Mouse (Mus musculus) megakaryocyte, embryonic 14.5 days (primary cell): ENCODE results near the gene Rxrb.

Experiments
- FLI1 ChIP-seq: IDR thresholded peaks from 2 replicates; pipeline ENCODE4 v1.6.1; 2012; ENCODE audit warnings: low read length, inconsistent platforms, mixed read lengths
- GATA1 ChIP-seq: IDR thresholded peaks from 3 replicates; pipeline ENCODE4 v1.6.1; 2012; ENCODE audit warnings: mixed read lengths, low read length, inconsistent platforms, borderline replicate concordance

GRCm38 (mm10) chr17:34057224-34057623 lies 25.6 kb downstream of the Rxrb start:
- no peak for TF ChIP-seq GATA1
- no peak for TF ChIP-seq FLI1
